Mouse (Mus musculus) spleen, adult 2 months (tissue): Measurements from ENCODE around the gene Plekhh2.

ENCODE experiments used
- CTCF ChIP-seq: fragments of 200-500 bp; IDR thresholded peaks from 2 replicates; pipeline ENCODE4 v1.5.1; 2011; ENCODE audit warnings: mild to moderate bottlenecking, inconsistent platforms; ENCODE audit not compliant: insufficient read depth, insufficient read length, insufficient replicate concordance; ENCODE audit errors: extremely low read depth
- POLR2A ChIP-seq: fragments of 200-500 bp; IDR thresholded peaks from 2 replicates; pipeline ENCODE4 v1.6.1; 2011; ENCODE audit warnings: low read depth, low read length, inconsistent platforms

- TF ChIP-seq CTCF = no peak
- TF ChIP-seq POLR2A = no peak
These were observed 34.5 kb upstream of the Plekhh2 start for GRCm38 (mm10) chr17:84477176-84477575.
